Mouse (Mus musculus) intestine, embryonic 14.5 days (tissue): ENCODE measurements around the gene B3gnt6. TPM values are rescaled to one million over a fixed set of nuclear protein-coding genes. Genes with fewer than 3 reads are reported as not detected.

Experiments used
- ATAC-seq: fragments of 200-750 bp; cut with Nextera tagmentation; replicated peaks from 2 replicates; pipeline ENCODE4 v1.8.0; 2017; ENCODE audit warnings: low read depth, moderate number of reproducible peaks, moderate TSS enrichment, moderate library complexity; ENCODE audit not compliant: low FRiP score, low TSS enrichment
- DNase-seq: peaks from one replicate; pipeline ENCODE4 v3.0.0-alpha.2; 2018; ENCODE audit warnings: low spot score
- H3K27ac ChIP-seq: fragments of 300-500 bp; sonication (generic); 2 replicates; pipeline ENCODE4 v1.5.1; 2014; ENCODE audit warnings: low read depth, mild to moderate bottlenecking, control low read depth
- H3K27me3 ChIP-seq: fragments of 300-500 bp; sonication (generic); replicated peaks from 2 replicates; pipeline ENCODE4 v1.6.1; 2014; ENCODE audit warnings: low read length, control low read depth; ENCODE audit not compliant: control insufficient read depth, insufficient read depth
- H3K36me3 ChIP-seq: fragments of 300-500 bp; sonication (generic); 2 replicates; pipeline ENCODE4 v1.6.1; 2014; ENCODE audit warnings: low read length, control low read depth; ENCODE audit not compliant: control insufficient read depth, insufficient read depth
- H3K4me1 ChIP-seq: fragments of 300-500 bp; sonication (generic); replicated peaks from 2 replicates; pipeline ENCODE4 v1.6.1; 2014; ENCODE audit warnings: low read length, control low read depth, mixed read lengths; ENCODE audit not compliant: control insufficient read depth, insufficient read depth
- H3K4me2 ChIP-seq: fragments of 300-500 bp; sonication (generic); 2 replicates; pipeline ENCODE4 v1.6.1; 2014; ENCODE audit warnings: low read length
- H3K4me3 ChIP-seq: fragments of 300-500 bp; sonication (generic); 2 replicates; pipeline ENCODE4 v1.5.1; 2014; ENCODE audit warnings: low read depth, low read length, control low read depth, mixed read lengths
- H3K9ac ChIP-seq: fragments of 300-500 bp; sonication (generic); 2 replicates; pipeline ENCODE4 v1.6.1; 2014; ENCODE audit warnings: mild to moderate bottlenecking, low read length
- H3K9me3 ChIP-seq: fragments of 300-500 bp; sonication (generic); 2 replicates; pipeline ENCODE4 v1.6.1; 2016; ENCODE audit warnings: low read length, control low read depth; ENCODE audit not compliant: control insufficient read depth
- WGBS: fragments of 180-500 bp; shearing (Covaris S2); extraction: QIAGEN DNeasy Blood & Tissue Kit; methylation state at CpG from one replicate; pipeline ENCODE4 v1.1.7; 2014; 5-methylcytosine and 5-hydroxymethylcytosine counted together
- polyA plus RNA-seq: library from polyadenylated mRNA; unstranded; fragments of >200 nt; fragmentation: Nextera tagmentation; extraction: Ambion mirVana; gene quantifications from 2 replicates; pipeline ENCODE4 v1.2.1, GENCODE M21; 2014

The B3gnt6 gene
- polyA plus RNA-seq, 1 experiment from 2014 or later, result not detected

DNA sequence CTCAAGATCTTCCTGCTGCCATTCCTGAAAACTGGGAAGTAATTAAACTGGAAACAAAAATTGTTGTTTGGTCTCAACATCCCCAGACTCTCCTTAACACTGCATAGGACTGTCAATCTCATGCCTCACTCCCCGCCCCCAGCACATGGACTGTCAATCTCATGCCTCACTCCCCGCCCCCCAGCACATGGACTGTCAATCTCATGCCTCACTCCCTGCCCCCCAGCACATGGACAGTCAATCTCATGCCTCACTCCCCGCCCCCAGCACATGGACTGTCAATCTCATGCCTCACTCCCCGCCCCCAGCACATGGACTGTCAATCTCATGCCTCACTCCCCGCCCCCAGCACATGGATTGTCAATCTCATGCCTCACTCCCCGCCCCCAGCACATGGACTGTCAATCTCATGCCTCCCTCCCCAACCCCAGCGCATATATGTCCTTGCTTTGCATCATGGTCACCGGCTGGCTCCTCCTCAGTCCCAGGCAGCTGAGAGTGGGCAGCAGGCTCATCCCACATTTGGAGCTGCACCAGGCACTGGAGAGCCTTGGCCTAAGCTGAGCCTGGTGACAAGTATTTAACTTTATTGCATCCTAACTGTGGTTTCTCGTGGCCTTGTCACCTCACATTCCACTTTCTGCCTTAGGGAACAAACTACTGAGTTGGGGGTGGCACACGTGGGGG, 50.4 kb downstream of the B3gnt6 start:
- DNase-seq, result no peak
- no peak overlapping the region for H3K27ac ChIP-seq
- WGBS, result 73% methylated on average over 10 of the region's 10 CpGs

DNA sequence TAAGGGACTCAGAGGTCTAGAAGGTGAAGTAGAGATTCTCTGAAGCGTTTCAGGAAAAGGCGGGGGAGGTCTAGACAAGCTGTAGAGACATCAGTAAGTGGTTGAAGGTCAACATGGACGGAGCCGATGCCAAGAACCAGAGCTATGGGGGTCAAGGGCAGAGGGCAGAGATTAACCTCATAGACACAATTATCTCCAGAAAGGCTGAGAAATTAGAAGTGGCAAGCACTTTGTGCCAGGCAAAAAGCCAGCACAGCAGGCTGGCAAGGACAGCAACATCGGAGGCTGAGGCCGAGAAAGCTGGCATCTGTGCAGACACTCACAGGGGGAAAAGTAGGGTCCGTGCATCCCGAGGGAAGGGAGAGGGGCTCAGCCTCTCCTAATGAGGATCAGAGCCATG, 51.5 kb downstream of the B3gnt6 start:
- H3K4me1 ChIP-seq, result 0 out of 2 replicates have a peak, but pooled peaks cover 5% of the 10 kb centered on the region
- no peak for DNase-seq
- ATAC-seq, result no peak
- H3K27me3 ChIP-seq, result no peaks in the 10 kb centered on the region
- 77% methylated on average over 8 of the region's 8 CpGs for WGBS
- H3K9me3 ChIP-seq, result no peaks in the 10 kb centered on the region
- H3K36me3 ChIP-seq, result no peaks in the 10 kb centered on the region
- no peak overlapping the region for H3K27ac ChIP-seq
- H3K9ac ChIP-seq, result no peak overlapping the region
- no peak overlapping the region for H3K4me3 ChIP-seq
- no peak overlapping the region for H3K4me2 ChIP-seq

More for the DNA sequence above, 50.4 kb downstream of the B3gnt6 start:
- no peak for ATAC-seq
- H3K4me3 ChIP-seq, result no peak overlapping the region
- 0 out of 2 replicates have a peak, but pooled peaks cover 5% of the 10 kb centered on the region for H3K4me1 ChIP-seq
- H3K36me3 ChIP-seq, result no peaks in the 10 kb centered on the region
- no peak overlapping the region for H3K4me2 ChIP-seq
- no peak overlapping the region for H3K9ac ChIP-seq
- no peaks in the 10 kb centered on the region for H3K27me3 ChIP-seq
- no peaks in the 10 kb centered on the region for H3K9me3 ChIP-seq

DNA sequence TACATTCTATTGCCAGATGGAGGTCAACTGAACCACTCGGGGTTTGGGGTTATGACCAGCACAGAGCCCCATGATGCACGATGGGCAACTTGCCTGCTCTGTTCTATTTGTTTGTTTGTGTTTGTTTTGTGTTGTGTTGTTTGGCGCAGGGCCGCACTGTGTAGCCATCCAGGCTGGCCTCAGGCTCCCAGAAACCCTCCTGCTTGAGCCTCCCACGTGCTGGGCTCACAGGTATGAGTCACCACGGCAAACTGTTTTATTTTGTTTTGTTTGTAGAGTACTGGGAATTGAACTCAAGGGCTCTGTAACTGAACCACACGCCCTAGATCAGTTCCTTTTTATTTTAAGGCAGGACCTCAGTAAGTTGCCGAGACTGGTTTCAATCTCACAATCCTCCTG, 52.8 kb downstream of the B3gnt6 start:
- no peak overlapping the region for H3K27ac ChIP-seq
- 72% methylated on average over 8 of the region's 8 CpGs for WGBS
- H3K36me3 ChIP-seq, result no peaks in the 10 kb centered on the region
- no peaks in the 10 kb centered on the region for H3K9me3 ChIP-seq
- no peak overlapping the region for H3K4me3 ChIP-seq
- H3K9ac ChIP-seq, result no peak overlapping the region
- 0 out of 2 replicates have a peak, but pooled peaks cover 5% of the 10 kb centered on the region for H3K4me1 ChIP-seq
- no peaks in the 10 kb centered on the region for H3K27me3 ChIP-seq
- DNase-seq, result no peak
- no peak overlapping the region for H3K4me2 ChIP-seq
- ATAC-seq, result no peak

DNA sequence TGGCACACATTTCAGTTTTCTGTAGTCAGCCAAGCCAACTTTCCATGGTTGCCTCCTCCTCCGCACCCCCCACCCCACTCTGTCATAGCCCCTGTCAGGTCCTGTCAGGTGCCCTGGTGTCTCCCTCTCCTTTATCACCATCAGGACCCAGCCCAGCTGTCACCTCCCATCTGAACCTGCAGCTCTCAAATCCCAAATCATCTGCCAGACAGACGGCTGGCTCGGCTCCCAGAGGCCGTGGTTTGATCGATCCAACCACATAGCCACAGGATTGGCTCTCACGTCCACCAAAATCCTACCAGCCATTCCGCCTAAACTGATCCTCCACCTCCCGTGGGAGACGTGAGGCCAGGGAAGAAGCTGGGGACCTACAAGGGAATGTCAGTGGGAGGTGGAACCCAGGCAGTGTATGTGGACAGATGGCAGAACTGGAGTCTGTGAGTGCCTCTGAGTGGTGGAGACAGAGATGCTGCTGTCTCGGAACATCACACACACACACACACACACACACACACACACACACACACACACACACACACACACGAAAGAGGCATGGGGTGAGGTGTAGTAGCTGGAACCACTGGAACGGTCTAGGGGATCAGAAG, 53.3 kb downstream of the B3gnt6 start:
- Histone ChIP-seq H3K4me3 (no peak overlapping the region), H3K27ac (no peak overlapping the region), H3K27me3 (no peaks in the 10 kb centered on the region), H3K4me1 (0 out of 2 replicates have a peak, but pooled peaks cover 5% of the 10 kb centered on the region), H3K4me2 (no peak overlapping the region), H3K9ac (no peak overlapping the region), H3K36me3 (no peaks in the 10 kb centered on the region), H3K9me3 (no peaks in the 10 kb centered on the region)
- DNase-seq (no peak), ATAC-seq (no peak)
- WGBS, result 89% methylated on average over 12 of the region's 12 CpGs

DNA sequence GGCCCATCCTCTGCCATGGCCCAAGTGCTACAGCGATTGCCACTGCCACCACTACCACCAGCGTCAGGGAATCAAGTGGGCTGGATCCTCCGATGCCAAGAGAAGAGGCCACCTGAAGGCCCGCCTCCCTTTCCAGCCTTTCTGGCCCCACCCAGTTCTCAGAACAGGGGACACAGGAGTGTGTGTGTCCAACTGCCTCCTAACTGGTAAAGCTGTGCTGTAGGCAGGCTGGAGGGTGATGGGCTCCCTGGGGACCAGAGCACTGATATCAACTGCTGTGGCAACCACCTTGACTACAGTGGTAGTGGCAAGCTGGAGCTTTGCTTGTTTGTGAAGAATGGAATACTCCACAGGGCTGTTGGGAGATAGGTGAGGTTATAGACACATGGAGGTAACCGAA, 53.9 kb downstream of the B3gnt6 start, which contains the start of gene Omp:
Gene Omp (minus strand): TSS at position 101 of the 400 bp plus-strand sequence.
- no peak within 1 kb of the TSS for H3K9ac ChIP-seq
- H3K27ac ChIP-seq, result no peak within 1 kb of the TSS
- 0 out of 2 replicates have a peak, but pooled peaks cover 5% of the 10 kb centered on the region for H3K4me1 ChIP-seq
- WGBS, result 87% methylated on average over 5 of the region's 5 CpGs
- no peak within 1 kb of the TSS for H3K4me2 ChIP-seq
- no peaks in the 10 kb centered on the region for H3K36me3 ChIP-seq
- H3K27me3 ChIP-seq, result no peaks in the 10 kb centered on the region
- DNase-seq (no peak), ATAC-seq (no peak)
- H3K4me3 ChIP-seq, result no peak within 1 kb of the TSS
- no peaks in the 10 kb centered on the region for H3K9me3 ChIP-seq

DNA sequence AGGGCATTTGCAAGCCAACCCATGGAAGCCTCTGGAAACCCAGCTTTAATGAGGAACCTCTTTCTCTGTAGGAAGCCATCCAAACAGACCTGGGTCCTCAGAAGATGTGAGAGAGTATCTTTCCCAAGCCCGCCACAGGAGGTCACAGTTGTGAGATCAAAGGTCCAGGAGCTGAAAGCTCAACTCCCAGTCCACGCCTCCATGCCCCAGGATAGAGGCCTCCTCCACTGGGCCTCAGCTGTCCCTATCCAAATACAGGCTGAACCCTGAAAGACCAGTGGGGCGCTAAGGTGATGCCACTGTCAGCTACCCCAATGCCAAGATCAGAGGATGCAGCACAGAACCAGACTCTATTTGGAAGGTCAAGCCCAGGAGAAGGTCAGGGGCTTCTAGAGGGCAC, 56.6 kb downstream of the B3gnt6 start:
- H3K9ac ChIP-seq, result no peak overlapping the region
- no peaks in the 10 kb centered on the region for H3K27me3 ChIP-seq
- DNase-seq, result no peak
- 79% methylated on average over 3 of the region's 3 CpGs for WGBS
- no peaks in the 10 kb centered on the region for H3K36me3 ChIP-seq
- H3K4me2 ChIP-seq, result no peak overlapping the region
- H3K9me3 ChIP-seq, result no peaks in the 10 kb centered on the region
- peaks cover 8% of the 10 kb centered on the region for H3K4me1 ChIP-seq
- no peak overlapping the region for H3K27ac ChIP-seq
- ATAC-seq, result no peak
- H3K4me3 ChIP-seq, result no peak overlapping the region

Other genes starting within 250 kb of the B3gnt6 start
- gene Myo7a, start 80.0 kb downstream of the B3gnt6 start, polyA plus RNA-seq, result 16.3 and 17.2 TPM in 2 replicates
- 0.47 TPM in 1 of 2 replicates, not detected in the other for gene Omp, start 54.0 kb downstream of the B3gnt6 start, polyA plus RNA-seq
- 6.1 and 6.7 TPM in 2 replicates for gene Capn5, start 21.2 kb downstream of the B3gnt6 start, polyA plus RNA-seq
- gene Acer3, start 121.7 kb upstream of the B3gnt6 start, polyA plus RNA-seq, result 21.6 and 21.7 TPM in 2 replicates
- 12.8 and 14.5 TPM in 2 replicates for gene Tsku, start 161.8 kb upstream of the B3gnt6 start, polyA plus RNA-seq
- not detected in 2 replicates for gene Gucy2d, start 240.9 kb upstream of the B3gnt6 start, polyA plus RNA-seq